In the genomic region with DNA sequence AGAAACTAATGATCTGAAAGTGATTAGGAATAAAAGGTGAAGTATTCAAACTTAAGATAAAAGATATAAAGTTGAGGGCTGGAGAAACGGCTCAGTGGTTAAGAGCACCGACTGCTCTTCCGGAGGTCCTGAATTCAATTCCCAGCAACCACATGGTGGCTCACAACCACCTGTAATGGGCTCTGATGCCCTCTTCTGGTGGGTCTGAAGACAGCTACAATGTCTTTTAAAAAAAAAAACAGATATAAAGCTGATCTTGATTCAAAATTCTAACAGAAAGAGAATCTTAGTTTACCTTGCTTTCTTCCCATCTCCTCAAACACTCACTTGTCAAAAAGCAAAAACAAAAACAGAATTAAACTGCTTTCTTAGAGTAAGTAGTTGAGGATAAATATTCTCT, we compare ENCODE assay signal across 20 mouse cellular contexts. TPM values are rescaled to one million over a fixed set of nuclear protein-coding genes. Genes with fewer than 3 reads are reported as not detected.
"Had no signal": no experiment of that assay in that cellular context is flagged by ENCODE, and none has a peak within 500 bp of the region (broad histone marks: within the 10 kb centered on the region; RNA-seq: fewer than 3 reads in every experiment).

No protein-coding gene starts in this region.

- H3K4me3 ChIP-seq: limb, embryonic 13.5 days; liver, embryonic 12.5 days; midbrain, embryonic 12.5 days; myocyte; neural tube, embryonic 15.5 days had no signal

- H3K9ac ChIP-seq: limb, embryonic 13.5 days; liver, embryonic 12.5 days; midbrain, embryonic 12.5 days; neural tube, embryonic 15.5 days had no signal

- H3K4me1 ChIP-seq: limb, embryonic 13.5 days; midbrain, embryonic 12.5 days; neural tube, embryonic 15.5 days had no signal

- H3K9me3 ChIP-seq: limb, embryonic 13.5 days; liver, embryonic 12.5 days; midbrain, embryonic 12.5 days; neural tube, embryonic 15.5 days had no signal

- ATAC-seq: intestine, embryonic 16.5 days; liver, embryonic 12.5 days had no signal

- H3K27ac ChIP-seq: limb, embryonic 13.5 days; liver, embryonic 12.5 days; midbrain, embryonic 12.5 days; neural tube, embryonic 15.5 days; stomach, postnatal 0 days had no signal

- H3K27me3 ChIP-seq: limb, embryonic 13.5 days; liver, embryonic 12.5 days; midbrain, embryonic 12.5 days; neural tube, embryonic 15.5 days had no signal

- H3K36me3 ChIP-seq: neural tube, embryonic 15.5 days had no signal

- DNase-seq: kidney, adult 8-10 months; kidney, postnatal 36 days; left cerebral cortex, postnatal 4 days; lung, adult 18-20 months; lung, postnatal 14 days; thymus, postnatal 4 days had no signal

- H3K4me2 ChIP-seq: limb, embryonic 13.5 days; liver, embryonic 12.5 days; midbrain, embryonic 12.5 days; neural tube, embryonic 15.5 days had no signal

RNA-seq across cellular contexts. Expression of gene Gm11084, which starts 30.1 kb away (rescaled TPM):
- total RNA-seq: layer of hippocampus, adult 18-20 months; layer of hippocampus, postnatal 14 days; left cerebral cortex, adult 18-20 months; left cerebral cortex, postnatal 10 days; left cerebral cortex, postnatal 4 days; megakaryocyte-erythroid progenitor cell, adult 5-6 weeks had no signal
- polyA plus RNA-seq: intestine, embryonic 16.5 days; kidney, embryonic 16.5 days; limb, embryonic 13.5 days; liver, embryonic 12.5 days; midbrain, embryonic 12.5 days; myocyte; neural tube, embryonic 11.5 days; neural tube, embryonic 15.5 days; stomach, postnatal 0 days had no signal
